Mouse (Mus musculus): ENCODE data around the gene Hoxa7.

Gene Hoxa7

GRCm38 (mm10) chr6:52239625-52240388, 18.2 kb upstream of the Hoxa7 start:
- DNase-seq (ENCODE audit: extremely low spot score) = no peak

DNA sequence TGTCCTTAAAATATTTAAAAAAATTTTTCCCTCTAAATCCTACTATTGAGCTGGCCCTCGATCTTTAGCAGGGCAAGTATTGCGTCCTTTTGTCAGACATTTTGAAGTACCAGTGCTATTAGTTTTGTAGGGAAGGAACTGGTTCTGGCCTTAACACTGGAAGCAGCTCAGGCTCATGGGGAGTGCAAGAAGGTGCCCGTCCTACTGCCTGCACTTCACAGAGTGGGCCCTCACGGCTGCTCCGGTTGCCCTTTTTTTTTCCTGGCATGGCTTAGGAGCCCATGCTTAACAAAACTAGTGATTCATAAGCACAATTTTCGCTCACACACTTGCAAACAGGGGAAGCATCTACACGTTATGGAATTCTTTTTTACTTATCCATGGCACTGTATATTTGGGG, 17.3 kb upstream of the Hoxa7 start:
- no peak for DNase-seq (ENCODE audit: extremely low spot score)

GRCm38 (mm10) chr6:52238155-52238545, 16.5 kb upstream of the Hoxa7 start:
- no peak for DNase-seq (ENCODE audit: extremely low spot score)

- no peak for DNase-seq (ENCODE audit: extremely low spot score)
Measured at GRCm38 (mm10) chr6:52237346-52238154, 15.9 kb upstream of the Hoxa7 start.

- DNase-seq (ENCODE audit: extremely low spot score) = no peak
Measured at GRCm38 (mm10) chr6:52236806-52237205, 15.2 kb upstream of the Hoxa7 start.

DNA sequence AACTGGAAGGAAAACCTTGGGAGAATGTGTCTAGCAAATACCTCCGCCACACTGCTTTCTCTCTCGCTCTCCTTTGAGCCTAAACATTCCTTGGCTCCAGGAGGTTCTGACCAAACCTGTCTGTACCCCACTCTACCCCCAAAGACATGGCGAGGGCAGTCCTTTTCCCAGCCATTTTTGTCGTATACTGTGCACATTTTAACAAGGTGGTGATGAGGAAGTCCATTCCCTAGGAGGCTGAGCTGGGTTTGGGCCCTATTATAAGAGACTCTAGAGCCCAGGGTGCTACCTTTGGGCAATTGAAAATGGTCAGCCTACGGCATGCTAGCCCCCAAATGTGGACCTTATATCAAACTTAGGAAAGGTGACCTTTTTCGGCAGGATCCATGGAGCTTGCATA, 14.2 kb upstream of the Hoxa7 start:
- DNase-seq (ENCODE audit: extremely low spot score) = no peak

- no peak for DNase-seq (ENCODE audit: extremely low spot score)
Measured at GRCm38 (mm10) chr6:52235267-52235666, 13.6 kb upstream of the Hoxa7 start.

- DNase-seq (ENCODE audit: extremely low spot score) = no peak
Measured at GRCm38 (mm10) chr6:52234428-52235140, 12.9 kb upstream of the Hoxa7 start.

DNA sequence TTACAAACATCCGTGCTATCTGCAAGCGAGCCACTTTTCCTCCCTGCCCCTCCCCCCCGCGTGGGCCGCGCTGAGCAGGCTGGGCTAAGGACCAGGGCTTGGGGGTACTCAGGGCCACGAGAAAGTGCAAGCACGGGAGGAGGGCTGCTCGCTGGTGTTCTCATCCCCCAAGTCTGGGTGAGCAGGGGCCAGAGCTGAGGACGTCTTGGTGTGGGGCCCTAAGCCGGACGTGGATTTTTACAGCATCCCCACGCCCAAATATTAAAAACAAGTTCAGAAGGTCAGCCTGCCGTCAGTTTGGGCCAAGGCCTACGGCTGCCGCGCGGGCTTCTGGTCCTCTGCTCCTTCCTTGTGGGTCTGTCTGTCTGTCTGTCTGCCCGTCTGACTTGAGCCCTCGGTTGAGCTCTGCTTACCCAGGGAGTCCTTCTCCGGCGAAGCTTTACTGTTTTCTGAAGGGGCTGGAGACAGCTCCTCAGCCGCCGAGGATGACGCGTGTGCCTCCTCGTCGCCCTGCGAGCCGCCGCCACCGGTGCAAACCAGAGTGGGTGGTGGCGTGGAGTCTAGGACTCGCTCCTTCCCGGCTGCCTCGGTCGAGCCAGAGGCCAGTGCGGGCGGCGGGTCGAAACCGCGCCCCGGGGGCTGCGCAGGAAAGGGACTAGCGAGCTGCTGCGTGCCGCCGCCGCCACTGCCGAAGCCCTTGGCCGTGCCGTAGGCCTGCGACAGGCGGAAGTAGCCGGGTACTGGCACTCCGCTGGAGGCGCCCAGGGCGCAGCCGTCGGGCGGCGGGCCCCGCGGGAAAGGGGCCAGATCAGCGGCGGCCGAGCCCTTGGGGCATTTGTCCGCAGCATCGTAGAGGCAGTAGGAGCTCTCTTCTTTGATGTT, 12.1 kb upstream of the Hoxa7 start:
- no peak for DNase-seq (ENCODE audit: extremely low spot score)

DNA sequence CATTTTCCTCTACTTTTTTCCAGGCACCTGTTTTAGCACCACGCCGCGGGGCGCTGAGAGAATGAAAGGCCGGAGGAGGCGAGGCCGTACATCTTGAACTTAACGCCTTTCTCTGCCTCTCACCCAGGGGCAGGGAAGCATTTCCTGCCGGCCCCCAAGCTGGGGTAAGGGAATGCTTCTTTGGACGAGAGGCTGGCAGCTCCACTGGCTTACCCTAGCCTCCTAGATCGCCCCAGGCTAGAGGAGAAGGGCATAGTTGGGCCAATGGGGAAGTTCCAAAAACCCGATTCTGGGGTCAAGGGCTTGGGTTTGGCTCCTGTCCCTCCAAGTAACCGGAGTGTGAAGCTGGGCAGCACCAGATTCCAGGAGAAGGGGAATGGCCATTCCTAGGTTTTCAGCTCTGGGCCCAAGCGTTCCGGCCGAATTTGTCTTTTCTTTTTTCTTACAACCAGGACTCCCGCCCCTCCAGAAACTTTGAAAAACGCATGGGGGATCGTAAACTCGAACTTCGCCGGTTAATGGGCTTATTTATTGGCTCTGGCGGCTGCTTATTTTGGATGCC, 11.4 kb upstream of the Hoxa7 start:
- DNase-seq (ENCODE audit: extremely low spot score) = no peak

GRCm38 (mm10) chr6:52232568-52232965, 10.9 kb upstream of the Hoxa7 start:
- no peak for DNase-seq (ENCODE audit: extremely low spot score)

GRCm38 (mm10) chr6:52231885-52232567, 10.4 kb upstream of the Hoxa7 start:
- no peak for DNase-seq (ENCODE audit: extremely low spot score)

GRCm38 (mm10) chr6:52230516-52231165, 9.0 kb upstream of the Hoxa7 start, which contains the start of gene Hoxa9:
Hoxa9 (minus strand) TSS chr6:52231089.
- no peak for DNase-seq (ENCODE audit: extremely low spot score)

DNA sequence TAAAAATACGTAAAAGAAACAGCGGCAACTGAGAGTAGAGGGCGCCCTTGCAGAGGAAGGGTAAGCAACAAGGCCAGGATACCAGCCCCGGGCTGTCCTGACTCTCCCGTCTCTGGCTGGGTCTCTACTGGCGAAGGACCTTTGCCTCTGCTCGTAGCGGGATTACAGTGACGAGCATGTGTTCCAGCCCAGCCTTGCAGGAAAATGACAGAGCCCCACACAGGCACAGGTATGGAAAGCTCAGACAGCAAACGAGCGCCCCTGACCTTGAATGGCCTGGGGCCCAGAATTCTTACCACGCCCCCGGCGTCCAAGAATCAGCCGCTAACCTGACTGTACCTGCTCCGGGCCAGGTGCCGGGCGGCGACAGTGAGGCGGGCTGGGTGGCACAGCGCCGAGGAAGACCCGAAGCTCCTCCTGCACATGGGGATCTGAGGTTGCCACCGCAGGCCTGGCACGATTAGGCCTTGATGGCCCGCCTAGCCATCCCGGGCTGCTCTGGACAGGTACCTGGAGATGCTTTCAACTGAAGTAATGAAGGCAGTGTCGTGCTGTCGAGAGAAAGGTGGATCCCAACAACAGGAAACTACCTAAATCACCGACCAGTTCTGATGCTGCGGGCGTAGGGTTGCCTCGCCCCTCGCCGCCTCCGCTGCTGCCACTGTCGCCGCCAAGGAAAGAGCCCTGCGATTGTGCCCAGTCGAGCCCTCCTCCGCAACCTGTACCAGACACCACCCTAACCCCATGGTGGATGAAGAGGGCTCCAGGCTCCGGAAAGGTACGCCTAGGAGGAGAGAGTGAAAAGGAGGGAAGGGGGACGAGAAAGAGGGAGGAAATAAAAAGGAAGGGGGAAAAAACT, 8.1 kb upstream of the Hoxa7 start:
- DNase-seq (ENCODE audit: extremely low spot score) = no peak

DNA sequence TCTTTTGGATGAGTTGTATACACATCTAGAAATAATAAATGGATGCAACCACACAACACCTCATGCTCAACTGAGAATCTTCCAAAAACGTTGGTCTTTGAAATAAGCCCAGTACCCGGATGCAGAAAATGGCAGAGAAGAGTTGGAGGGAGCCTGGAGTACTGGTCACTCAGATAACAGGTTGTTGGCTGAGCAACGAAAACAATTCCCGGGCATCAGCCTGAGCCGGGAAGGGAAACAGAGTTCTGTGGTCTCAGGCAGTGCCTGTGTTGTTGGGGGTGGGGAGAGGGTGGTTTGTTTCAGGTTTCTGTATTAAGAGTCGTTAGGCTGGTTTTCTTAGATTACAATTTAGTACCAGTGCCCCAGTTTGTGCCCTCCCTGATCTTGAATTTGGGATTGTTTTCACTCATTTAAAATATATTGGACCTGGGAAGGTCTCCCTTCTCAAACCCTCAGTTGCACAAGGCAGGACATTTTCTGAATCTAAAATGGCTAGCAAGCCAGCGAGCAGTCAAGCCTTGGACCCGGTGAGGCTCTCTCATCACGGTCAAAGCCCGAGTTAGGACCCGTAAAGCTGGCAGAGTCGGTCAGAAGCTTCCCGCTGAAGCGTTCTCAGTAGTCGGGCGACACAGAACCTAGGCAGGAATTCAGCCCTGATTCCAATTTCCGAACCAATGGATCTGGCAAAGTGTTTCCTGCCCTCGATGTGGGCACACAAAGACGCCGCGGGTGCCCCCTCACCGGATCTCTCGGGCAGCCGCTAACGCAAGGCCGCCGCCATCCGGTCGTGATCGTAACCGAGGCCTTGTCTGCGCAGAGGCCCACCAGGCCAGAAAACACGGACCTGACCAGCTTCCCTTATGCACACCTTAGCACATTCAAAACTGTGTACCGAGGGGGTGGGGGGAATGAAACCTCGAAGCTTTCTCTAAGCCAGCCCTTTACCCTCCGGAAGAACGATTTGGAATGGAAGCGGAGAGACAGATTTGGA, 7.1 kb upstream of the Hoxa7 start:
- DNase-seq (ENCODE audit: extremely low spot score) = no peak

DNA sequence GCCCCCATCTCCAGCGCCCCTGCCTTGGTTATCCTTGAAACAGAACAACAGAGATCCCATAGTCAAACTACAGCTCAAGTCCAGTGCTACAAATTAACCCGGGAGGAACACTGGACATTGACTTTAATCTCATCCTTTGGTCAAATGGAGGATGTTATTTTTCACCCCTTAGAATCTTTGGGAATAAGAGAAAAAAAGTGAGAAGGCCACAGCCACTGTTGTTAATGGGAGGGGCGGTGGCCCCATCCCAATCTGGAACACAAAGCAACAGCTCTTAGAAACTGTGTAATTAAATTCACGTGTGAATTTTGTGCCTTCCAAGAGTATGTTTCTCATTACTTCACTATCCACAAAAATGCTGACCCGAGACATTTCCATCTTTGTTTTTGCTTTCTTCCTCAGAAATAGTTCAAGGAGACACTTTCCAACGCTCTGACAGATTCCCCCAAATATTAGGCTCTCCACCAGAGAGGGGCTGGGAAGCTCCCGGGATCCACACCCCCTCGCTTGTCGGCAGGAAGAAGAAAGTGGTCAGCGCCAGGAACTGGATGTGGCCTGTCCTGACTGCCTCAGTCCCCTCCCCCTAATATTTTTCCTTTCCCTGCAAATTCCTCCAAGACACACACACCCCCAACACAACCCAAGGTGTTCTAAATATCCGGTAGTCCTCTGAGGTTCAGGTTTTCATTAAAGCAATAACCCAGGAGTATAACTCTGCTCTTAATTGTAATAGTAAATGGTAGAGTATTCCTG, 6.0 kb upstream of the Hoxa7 start:
- no peak for DNase-seq (ENCODE audit: extremely low spot score)

Measured in embryo, embryonic 9.5 days (tissue).